Mouse (Mus musculus) testis, adult 2 months (tissue): ENCODE data around the gene Hnrnpl.

Experiments
- CTCF ChIP-seq: fragments of 200-500 bp; IDR thresholded peaks from 2 replicates; pipeline ENCODE4 v1.5.1; 2012; ENCODE audit warnings: low read depth, mild to moderate bottlenecking, inconsistent platforms, low read length, moderate library complexity; ENCODE audit not compliant: control insufficient read depth, insufficient read depth, insufficient replicate concordance
- POLR2A ChIP-seq: fragments of 200-500 bp; IDR thresholded peaks from 2 replicates; pipeline ENCODE4 v1.6.1; 2012; ENCODE audit warnings: low read depth, mild to moderate bottlenecking, inconsistent platforms, low read length, moderate library complexity; ENCODE audit not compliant: control insufficient read depth

- TF ChIP-seq POLR2A (no peak), CTCF (no peak)
These were observed 11.2 kb downstream of the Hnrnpl start for GRCm38 (mm10) chr7:28819571-28819970.
